Mouse (Mus musculus): ENCODE results near the gene Gpsm1.

Gene Gpsm1

GRCm38 (mm10) chr2:26339204-26339551 is 23.9 kb downstream of the Gpsm1 start:
- no peak for DNase-seq (ENCODE audit: low spot score in 2 of 2)

GRCm38 (mm10) chr2:26341510-26341981 is 26.2 kb downstream of the Gpsm1 start:
- no peak for DNase-seq (ENCODE audit: low spot score in 2 of 2)

GRCm38 (mm10) chr2:26342044-26342443 is 26.7 kb downstream of the Gpsm1 start:
- no peak for DNase-seq (ENCODE audit: low spot score in 2 of 2)

GRCm38 (mm10) chr2:26342609-26343490 is 27.5 kb downstream of the Gpsm1 start:
- DNase-seq (ENCODE audit: low spot score in 2 of 2), result no peak

GRCm38 (mm10) chr2:26348241-26348640 is 32.9 kb downstream of the Gpsm1 start:
- DNase-seq (ENCODE audit: low spot score in 2 of 2), result no peak

GRCm38 (mm10) chr2:26351358-26352290 is 36.3 kb downstream of the Gpsm1 start, which contains the start of gene Dnlz:
Gene Dnlz (minus strand): TSS chr2:26352110.
- DNase-seq (ENCODE audit: low spot score in 2 of 2), result peak; percentile 91 to 92

GRCm38 (mm10) chr2:26352291-26352910 is 37.1 kb downstream of the Gpsm1 start:
- DNase-seq (ENCODE audit: low spot score in 2 of 2), result no peak

- no peak for DNase-seq (ENCODE audit: low spot score in 2 of 2)
Observed at GRCm38 (mm10) chr2:26353066-26353980, 38.0 kb downstream of the Gpsm1 start.

GRCm38 (mm10) chr2:26354401-26354800 is 39.1 kb downstream of the Gpsm1 start:
- no peak for DNase-seq (ENCODE audit: low spot score in 2 of 2)

- no peak for DNase-seq (ENCODE audit: low spot score in 2 of 2)
Observed at GRCm38 (mm10) chr2:26356231-26356630, 40.9 kb downstream of the Gpsm1 start.

- no peak for DNase-seq (ENCODE audit: low spot score in 2 of 2)
Observed at GRCm38 (mm10) chr2:26356678-26357077, 41.4 kb downstream of the Gpsm1 start.

GRCm38 (mm10) chr2:26357484-26357883 is 42.2 kb downstream of the Gpsm1 start:
- DNase-seq (ENCODE audit: low spot score in 2 of 2), result no peak

GRCm38 (mm10) chr2:26358667-26359320 is 43.5 kb downstream of the Gpsm1 start:
- no peak for DNase-seq (ENCODE audit: low spot score in 2 of 2)

GRCm38 (mm10) chr2:26359983-26360382 is 44.7 kb downstream of the Gpsm1 start:
- DNase-seq (ENCODE audit: low spot score in 2 of 2), result no peak

GRCm38 (mm10) chr2:26360772-26361171 is 45.5 kb downstream of the Gpsm1 start, which contains the start of gene Card9:
Gene Card9 (minus strand): TSS chr2:26360918.
- peak; percentile 16 to 25 for DNase-seq (ENCODE audit: low spot score in 2 of 2)

- no peak for DNase-seq (ENCODE audit: low spot score in 2 of 2)
Observed at GRCm38 (mm10) chr2:26362991-26363390, 47.7 kb downstream of the Gpsm1 start.

- no peak for DNase-seq (ENCODE audit: low spot score in 2 of 2)
Observed at GRCm38 (mm10) chr2:26363481-26363880, 48.2 kb downstream of the Gpsm1 start.

- no peak for DNase-seq (ENCODE audit: low spot score in 2 of 2)
Observed at GRCm38 (mm10) chr2:26364738-26365465, 49.6 kb downstream of the Gpsm1 start.

- no peak for DNase-seq (ENCODE audit: low spot score in 2 of 2)
Observed at GRCm38 (mm10) chr2:26367911-26368310, 52.6 kb downstream of the Gpsm1 start.
